ENCODE assay signal across 20 mouse cellular contexts in genomic region chr5:106919315-106919714, GRCm38 (mm10). TPM values are rescaled to one million over a fixed set of nuclear protein-coding genes. Genes with fewer than 3 reads are reported as not detected.
"Had no signal": no experiment of that assay in that cellular context is flagged by ENCODE, and none has a peak within 500 bp of the region (broad histone marks: within the 10 kb centered on the region; RNA-seq: fewer than 3 reads in every experiment).

No protein-coding gene starts in this region.

- DNase-seq: lung, adult 18-20 months; lung, postnatal 14 days; lung, postnatal 36 days; right cerebral cortex, postnatal 14 days; thymus, adult 2 months; thymus, postnatal 25 days; thymus, postnatal 4 days had no signal

- H3K9ac ChIP-seq: liver, embryonic 14.5 days; lung, embryonic 15.5 days; midbrain, embryonic 13.5 days; midbrain, embryonic 15.5 days; neural tube, embryonic 12.5 days; stomach, embryonic 15.5 days had no signal

- H3K36me3 ChIP-seq: lung, embryonic 15.5 days; midbrain, embryonic 15.5 days; neural tube, embryonic 12.5 days; stomach, embryonic 15.5 days had no signal

- H3K9me3 ChIP-seq: lung, embryonic 15.5 days; megakaryocyte, embryonic 14.5 days; midbrain, embryonic 13.5 days; midbrain, embryonic 15.5 days; neural tube, embryonic 12.5 days; stomach, embryonic 15.5 days had no signal

- H3K27ac ChIP-seq: liver, embryonic 14.5 days; lung, embryonic 15.5 days; macrophage; midbrain, embryonic 13.5 days; midbrain, embryonic 15.5 days; neural tube, embryonic 12.5 days; stomach, embryonic 15.5 days; stomach, postnatal 0 days had no signal

- H3K27me3 ChIP-seq: lung, embryonic 15.5 days; megakaryocyte, embryonic 14.5 days; midbrain, embryonic 13.5 days; midbrain, embryonic 15.5 days; neural tube, embryonic 12.5 days; stomach, embryonic 15.5 days had no signal

- H3K4me1 ChIP-seq: lung, embryonic 15.5 days; midbrain, embryonic 13.5 days; midbrain, embryonic 15.5 days; neural tube, embryonic 12.5 days; stomach, embryonic 15.5 days had no signal

- H3K4me3 ChIP-seq: lung, embryonic 15.5 days; megakaryocyte, embryonic 14.5 days; midbrain, embryonic 13.5 days; midbrain, embryonic 15.5 days; neural tube, embryonic 12.5 days; stomach, embryonic 15.5 days had no signal

- ATAC-seq: lung, postnatal 0 days; midbrain, embryonic 13.5 days; midbrain, embryonic 15.5 days had no signal

- H3K4me2 ChIP-seq: lung, embryonic 15.5 days; midbrain, embryonic 11.5 days; midbrain, embryonic 13.5 days; midbrain, embryonic 15.5 days; neural tube, embryonic 12.5 days; stomach, embryonic 15.5 days had no signal

RNA-seq across cellular contexts. Expression of gene Hfm1, which starts 6.8 kb away (rescaled TPM):
- total RNA-seq: neutrophil, adult 5-6 weeks had no signal
- polyA plus RNA-seq: macrophage; spleen, adult 2 months had no signal
